Mouse (Mus musculus): ENCODE measurements around the gene Pglyrp1. TPM values are rescaled to one million over a fixed set of nuclear protein-coding genes. Genes with fewer than 3 reads are reported as not detected.

The Pglyrp1 gene
- polyA plus RNA-seq, 2 experiments from 2014 or later, result 275 to 290 TPM

DNA sequence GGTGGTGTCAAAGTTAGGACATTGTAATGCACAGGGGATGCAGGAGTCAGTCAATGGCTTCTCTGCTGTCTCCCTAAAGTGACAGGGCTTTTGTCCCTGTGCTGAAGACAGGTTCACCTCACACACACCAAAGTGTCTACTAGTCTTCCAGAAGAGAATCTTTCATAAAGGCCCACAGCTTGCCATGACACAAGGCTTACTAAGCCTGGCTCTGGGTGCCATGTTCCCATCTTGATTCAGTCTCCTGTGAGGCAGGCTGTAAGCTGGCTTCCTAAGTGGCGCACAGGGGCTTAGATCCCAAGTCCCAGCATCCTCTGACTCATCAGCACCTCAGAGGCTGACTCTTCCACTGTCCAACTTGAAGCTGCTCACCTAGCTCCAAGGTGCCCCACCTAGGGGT lies 15.8 kb downstream of the Pglyrp1 start:
- ATAC-seq, result no peak

DNA sequence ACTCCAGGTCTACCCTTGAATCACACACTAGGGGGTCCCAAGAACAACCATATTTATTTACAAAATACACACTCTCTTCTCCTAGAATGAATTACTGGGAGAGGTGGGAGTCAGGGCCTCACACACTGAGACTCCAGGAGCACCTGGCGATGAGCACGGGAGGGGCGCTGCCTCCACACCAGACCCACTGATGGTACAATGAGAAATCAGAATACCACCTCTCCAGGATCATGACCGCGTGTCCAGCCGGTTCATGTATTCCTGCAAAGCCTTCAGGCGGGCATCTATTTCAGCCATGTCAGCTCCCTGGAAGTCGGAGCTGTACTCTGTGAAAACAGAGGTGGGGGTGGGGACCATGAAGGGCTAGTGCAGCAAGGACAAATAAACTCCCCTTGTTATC lies 19.7 kb downstream of the Pglyrp1 start:
- ATAC-seq, result no peak

DNA sequence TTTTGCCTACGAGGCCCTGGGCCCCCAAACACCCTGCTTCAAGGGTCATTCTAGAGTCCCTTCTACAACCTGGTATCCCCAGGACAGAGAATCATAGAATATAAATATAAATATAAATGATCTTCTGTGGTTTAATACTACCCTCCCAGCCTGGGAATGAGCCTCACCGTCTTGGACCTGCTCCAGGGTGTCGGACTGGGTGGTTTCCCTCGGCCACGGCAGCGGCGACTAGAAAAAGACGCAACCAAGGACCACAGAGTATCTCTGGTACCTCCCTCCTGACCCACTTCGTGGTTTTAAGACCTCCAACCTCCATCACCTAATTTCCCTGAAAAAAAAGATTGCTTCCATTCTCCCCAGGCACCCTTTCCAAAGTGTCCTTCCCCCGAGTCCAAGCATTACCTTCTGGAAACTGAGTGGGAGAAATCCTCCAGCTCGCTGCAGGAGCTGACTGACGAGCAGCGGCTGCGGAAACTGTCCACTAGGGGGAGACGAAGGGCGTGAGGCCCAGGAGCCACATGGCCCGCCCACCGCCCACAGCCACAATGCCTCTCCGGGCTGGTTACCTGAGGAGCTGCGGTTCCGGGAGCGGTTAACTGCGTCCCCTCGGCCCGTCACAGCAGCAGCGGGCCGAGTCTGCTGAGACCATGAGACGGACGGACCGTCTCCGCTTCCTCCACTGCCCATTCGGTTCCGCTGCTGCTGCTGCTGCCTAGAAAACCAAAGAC lies 20.9 kb downstream of the Pglyrp1 start:
- peak; percentile 90 for ATAC-seq

DNA sequence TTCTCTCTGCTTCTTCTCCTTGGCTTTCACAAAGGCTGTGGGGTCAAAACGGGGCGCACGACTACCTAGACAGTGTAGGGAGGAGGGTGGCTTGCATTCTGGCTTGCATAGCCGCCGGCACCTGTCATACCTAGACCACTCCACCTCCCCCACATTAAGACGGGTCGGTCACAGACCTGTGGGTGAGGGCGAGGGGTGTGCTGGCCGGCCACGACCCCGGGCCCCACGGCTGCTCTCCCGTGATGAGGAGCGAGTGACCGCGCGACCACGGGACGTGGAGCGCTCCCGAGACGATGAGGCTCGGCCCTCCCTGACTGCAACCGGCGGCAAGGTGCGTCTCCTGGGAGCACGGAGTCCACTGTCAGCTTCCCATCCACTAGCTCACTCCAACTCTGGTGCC lies 21.9 kb downstream of the Pglyrp1 start:
- no peak for ATAC-seq

DNA sequence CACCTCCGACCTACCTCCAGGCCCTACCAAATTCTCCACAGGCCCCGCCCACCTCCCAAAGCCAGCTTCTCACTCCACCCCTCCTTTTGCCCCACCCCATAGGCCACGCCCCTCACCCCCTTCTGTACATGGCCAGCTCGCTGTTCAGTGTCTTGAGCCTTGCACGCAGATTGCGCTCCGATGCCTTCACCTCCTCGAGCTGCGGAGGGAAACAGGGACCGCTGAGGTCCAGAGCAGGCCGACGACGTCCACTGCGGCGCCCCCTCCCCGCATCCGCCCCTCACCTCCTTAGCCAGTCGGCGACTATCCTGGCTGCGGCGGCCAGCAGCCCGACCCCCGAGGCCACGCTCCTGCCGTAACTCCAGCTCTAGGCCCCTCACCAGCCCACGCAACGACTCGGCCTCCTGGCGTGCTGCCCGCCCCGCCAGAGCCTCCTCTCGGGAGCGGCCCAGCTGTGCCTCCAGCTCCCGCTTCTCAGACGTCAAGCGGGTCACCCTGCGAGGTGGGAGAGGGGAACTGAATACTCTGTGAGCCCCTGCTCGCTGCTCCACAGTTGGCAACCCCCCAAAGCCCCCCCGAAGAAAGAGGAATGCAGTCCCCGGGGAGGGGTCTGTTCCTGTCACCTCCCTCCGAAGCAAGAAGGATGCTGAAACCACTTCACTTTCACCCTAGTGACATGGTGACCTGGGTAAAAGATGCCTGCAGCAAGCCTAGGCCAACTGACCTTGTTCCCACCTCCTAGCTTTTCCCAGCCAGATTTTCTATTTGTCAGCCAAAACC lies 22.7 kb downstream of the Pglyrp1 start:
- ATAC-seq, result no peak

DNA sequence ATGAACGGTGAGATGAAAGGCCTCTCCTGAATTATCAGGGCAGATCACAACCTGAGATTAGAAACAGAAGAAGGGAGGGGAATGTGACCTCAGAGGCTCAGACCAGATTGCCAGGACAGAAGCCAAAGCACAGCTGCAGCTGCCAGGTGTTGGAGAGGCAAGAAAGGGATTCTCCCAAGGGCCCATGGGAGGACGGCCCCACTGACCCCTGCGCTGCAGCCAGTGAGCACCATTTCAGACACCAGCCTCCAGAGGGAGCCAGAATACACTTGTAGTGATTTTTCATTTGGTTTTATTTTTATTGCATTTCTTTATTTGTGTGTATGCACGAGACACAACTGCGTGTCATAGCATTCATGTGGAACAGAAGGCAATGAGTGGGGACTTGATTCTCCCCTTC lies 25.4 kb downstream of the Pglyrp1 start:
- ATAC-seq, result no peak

DNA sequence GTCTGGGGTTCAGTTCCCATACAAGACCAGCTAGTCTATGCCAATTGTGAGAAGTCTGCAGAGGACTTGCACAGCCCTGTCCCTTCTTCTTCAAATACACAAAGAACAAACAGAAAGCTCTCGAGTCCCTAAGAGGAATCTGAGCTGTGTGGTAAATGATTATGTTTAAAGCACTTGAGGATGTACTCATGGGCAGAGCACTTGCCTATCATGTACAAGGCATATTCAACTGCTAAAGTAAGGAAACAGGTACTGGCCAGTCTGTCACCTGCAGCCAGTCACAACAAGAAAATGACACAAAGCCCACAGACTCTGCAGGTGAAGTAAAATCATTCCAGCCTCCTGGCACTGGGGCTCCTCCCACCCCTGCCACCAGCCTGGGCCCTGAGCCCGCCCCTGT lies 29.4 kb downstream of the Pglyrp1 start:
- no peak for ATAC-seq

DNA sequence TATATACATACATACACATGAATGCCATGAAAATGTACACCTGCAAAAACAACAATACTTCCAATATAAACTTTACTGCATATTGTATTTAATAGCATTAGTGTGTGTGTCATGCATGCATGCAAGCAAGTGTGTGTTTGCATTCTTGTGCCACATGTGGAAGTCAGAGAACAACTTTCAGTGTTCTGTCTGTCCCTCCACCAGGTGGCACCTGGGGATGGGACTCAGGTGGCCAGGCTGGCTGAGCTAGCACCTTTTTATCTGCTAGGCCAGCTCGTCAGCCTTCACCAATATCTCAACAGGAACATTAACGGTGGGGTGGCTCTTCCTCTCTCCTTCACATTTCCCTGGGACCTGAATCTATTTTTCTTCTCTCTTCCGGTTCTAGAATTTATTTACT lies 31.4 kb downstream of the Pglyrp1 start:
- no peak for ATAC-seq

DNA sequence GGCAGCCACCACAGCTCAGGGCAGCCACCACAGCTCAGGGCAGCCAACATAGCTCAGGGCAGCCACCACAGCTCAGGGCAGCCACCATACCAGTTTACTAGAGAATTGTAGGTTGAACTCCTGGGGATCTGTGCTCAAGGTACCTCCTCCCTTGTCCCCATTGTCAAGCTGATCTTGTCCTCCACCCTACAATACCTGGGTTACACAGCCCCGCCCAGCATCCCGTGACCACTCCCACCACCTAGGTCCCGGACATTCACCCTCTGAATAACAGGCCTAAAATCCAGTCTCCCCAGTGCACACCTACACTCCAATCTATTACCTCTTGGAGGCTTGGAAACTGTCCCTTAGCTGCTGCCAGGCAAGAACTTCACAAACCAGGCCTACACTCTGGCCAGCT lies 33.8 kb downstream of the Pglyrp1 start:
- ATAC-seq, result no peak

DNA sequence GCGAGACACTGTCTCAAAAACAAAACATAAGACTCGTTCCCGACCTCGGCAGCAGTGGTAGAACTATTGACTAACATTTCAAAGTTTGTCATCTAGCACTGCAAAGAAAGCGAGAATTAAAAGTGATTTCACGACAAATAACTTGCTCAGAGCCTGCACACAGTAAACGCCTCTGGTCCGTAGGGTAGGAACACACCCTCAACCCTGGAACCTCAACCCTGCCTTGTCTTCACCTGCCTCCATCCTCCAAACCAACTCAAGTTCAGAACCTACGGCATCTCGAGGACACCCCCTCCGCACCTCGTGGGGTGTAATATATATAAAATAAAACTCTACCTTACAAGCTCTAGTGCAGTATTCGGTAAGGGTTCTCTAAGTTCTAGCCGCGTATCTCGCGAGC lies 38.7 kb downstream of the Pglyrp1 start:
- no peak for ATAC-seq

DNA sequence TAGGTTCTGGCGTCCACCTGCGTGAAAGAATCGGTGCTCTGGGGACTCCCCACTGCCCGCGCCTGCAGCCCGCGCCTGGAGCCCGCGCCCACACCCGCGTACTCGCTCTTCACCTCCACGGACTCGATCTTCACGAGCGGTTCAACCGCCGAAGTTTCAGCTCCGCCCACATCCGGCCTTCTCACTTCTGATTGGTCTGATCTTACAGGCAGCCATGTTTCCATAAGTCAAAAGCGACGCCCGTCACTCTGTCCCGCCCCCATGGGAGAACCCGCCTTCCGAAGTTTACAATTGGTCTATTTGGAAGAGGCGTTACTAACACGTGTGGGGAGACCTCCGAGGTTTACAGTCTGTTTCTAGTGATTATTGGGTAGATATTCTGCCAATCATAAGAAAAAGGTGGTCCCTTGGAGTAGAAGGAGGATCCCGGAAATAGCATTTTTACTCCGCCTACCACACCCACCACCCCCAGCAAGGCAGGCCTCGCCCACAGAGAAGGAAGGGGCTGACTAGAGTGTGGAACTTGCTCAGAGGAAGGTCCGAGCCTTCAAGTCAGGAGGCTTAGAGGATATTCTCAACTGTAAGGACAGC lies 39.2 kb downstream of the Pglyrp1 start, which contains the start of gene Ccdc61:
Gene Ccdc61, minus strand, starts transcription at position 175 of the 591 bp plus-strand sequence.
- peak; percentile 97 for ATAC-seq

DNA sequence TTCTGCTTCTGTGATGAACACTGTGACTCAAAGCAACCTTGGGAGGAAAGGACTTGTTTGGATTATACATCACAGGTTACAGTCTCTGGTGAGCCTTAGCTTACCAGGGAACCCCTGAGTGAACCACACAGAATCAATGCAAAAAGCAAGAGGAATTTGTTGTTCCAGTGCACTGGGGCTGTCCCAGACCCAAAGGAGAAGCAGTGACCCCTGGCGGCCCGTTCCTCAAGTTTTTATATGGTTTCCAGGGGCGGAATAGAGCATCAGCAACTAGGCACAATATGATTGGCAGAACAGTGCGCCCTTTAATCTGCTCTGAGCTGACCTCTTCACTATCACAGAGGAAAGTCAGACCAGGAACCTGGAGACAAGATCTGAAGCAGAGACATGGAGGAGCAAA lies 45.1 kb downstream of the Pglyrp1 start:
- no peak for ATAC-seq

DNA sequence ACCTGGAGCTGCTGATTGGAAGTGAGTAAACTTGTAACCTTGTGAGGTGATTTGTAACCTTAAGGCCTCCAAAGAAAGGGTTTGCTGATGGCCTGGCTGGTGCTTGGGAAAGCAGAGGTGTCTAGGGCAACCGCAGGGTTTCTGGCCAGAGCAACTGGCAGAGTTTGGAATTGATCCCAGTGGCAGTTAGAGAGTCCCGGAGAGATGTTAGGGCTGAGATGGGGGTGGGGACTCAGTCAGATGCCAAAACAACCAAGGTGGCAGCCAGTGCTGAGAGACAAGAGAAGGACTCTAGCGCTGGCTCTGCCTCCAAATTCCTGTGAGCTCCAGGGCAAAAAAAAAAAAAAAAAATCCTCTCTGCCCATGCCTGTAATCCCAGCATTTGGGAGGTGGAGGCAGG lies 46.8 kb downstream of the Pglyrp1 start:
- ATAC-seq, result no peak

DNA sequence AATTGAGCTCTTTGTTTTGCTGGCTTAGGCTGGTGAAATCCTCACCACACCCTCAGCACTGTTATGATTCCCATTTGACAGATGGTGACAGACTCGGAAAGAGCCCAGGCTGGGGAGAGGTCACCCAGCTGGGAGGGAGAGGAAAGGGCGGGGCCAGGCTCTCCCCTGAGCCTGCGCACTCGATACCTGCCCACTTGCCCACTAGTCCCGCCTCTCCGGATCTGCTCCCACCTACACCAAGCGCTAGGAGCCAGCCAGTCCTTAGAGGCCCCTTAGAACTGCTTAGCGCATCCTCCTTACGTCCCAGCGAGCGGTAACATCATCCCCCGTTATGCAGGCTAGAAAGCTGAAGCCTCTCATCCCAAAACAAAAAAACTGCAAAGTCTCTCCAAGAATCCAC lies 49.9 kb downstream of the Pglyrp1 start:
- no peak for ATAC-seq

DNA sequence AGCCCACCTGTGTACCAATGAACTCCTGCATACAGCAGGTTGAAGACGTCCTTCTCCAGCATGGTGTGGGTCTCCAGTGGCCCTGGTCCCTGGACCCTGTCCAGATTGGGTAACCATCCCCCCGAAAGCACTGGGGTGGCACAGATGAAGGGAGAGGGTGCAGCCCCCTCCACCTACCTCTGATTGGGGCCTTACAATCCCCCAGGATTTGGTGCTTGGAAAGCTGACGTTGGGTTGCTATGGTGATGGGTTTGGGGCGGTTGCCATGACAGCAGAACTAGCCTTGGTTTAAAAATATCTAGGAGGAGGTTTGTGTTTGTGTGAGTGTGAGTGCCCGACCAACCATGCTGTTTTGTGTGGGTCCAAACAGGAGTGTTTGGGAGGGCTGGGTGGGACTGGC lies 51.7 kb downstream of the Pglyrp1 start:
- ATAC-seq, result no peak

DNA sequence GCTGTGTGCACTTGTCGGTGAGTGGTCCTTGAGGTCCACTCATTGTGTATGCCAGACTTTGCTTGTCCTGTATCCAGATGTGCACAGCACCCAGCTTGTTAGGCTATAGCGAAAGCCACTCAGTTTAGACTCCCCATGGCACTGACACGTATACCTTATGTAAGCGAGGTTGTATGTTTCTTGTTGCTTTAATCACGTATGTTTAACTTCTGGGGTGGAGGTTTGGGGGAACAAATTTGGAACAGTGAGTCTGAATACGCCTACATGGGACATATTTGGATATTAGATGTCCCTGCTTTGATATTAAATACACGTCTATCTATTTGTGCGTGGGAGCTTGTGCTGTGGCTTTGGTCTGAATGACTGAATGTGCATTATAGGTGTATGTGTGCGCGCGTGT lies 52.1 kb downstream of the Pglyrp1 start:
- no peak for ATAC-seq

DNA sequence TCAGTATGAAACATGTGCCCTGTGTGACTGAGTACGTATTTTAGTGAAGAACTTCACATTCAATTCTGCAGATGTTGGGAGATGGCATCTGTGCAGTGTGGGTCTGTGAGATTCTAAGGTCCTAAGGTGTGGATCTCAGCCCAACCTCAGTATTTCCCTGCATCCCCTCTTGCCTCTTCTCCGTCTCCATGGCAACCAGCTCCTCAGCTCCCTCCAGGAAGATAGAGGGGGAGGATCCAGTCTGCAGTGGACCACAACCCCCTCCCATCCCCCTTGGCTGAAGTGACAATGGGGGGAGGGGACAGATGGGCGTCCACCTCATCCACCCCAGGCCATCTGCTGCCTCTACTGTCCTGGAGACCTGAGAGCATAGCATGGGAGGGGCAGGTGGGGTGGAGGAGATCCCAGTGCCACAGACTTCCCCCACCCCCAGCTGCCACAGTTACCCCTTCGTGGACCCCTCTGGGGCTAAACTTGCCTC lies 52.6 kb downstream of the Pglyrp1 start:
- ATAC-seq, result no peak

DNA sequence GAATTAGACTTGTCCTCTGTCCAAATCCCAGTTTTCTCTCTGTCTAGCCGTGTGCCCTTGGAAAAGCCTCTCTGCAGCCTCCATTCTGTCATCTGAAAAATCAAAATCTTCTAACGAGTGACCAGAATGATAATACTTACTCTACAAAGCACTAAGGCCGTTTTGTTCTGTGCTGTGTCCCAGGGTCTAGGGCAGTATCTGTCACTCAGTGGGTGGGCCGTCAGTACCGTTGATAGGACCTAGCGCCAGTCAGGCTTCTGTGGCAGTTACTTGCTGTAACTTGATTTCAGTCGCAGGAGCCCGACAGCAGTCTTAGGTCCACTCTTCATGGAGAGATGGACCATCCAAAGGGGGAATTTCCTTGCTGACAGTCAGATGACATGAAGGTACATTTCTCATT lies 53.2 kb downstream of the Pglyrp1 start:
- no peak for ATAC-seq

DNA sequence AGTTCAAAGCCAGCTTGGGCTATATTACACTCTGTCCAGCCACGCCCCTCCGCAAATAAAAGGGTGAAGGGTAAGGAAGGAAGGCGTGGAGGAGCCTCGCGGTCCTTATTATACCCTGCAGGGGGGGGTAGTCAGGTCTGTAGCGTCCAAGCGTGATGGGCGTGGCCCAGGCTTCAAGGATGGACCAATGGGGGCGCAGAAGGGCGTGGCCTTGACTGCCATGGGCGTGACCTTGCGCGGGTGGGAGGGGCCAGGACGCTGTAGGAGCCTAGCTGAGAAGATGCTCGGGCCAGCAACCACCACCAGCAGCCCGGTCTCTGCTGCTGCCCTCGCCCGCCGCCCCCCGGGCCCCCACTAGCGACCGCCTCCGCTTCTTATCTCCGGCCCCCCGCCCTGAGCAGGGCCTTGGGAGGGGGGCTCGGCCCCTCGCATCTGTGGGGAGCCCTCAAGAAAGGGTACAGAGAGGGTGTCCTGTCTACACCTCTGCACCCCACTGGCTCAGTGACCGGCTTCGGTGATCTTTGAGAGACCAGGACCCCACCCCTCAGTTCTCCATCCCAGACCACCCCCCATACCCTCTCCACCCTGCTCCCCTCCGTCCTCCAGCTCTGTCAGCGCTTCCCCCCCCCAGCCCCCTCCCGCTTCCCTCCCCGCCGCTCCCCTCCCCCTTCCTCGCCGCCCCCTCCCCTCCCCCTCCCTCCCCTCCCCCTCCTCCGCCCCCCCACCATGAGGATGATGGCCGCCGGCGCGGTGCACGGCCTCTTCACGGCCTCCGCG lies 54.2 kb downstream of the Pglyrp1 start, which contains the start of gene Nova2:
Gene Nova2, plus strand, starts transcription at position 727 of the 777 bp plus-strand sequence.
- ATAC-seq, result peak; percentile 36

DNA sequence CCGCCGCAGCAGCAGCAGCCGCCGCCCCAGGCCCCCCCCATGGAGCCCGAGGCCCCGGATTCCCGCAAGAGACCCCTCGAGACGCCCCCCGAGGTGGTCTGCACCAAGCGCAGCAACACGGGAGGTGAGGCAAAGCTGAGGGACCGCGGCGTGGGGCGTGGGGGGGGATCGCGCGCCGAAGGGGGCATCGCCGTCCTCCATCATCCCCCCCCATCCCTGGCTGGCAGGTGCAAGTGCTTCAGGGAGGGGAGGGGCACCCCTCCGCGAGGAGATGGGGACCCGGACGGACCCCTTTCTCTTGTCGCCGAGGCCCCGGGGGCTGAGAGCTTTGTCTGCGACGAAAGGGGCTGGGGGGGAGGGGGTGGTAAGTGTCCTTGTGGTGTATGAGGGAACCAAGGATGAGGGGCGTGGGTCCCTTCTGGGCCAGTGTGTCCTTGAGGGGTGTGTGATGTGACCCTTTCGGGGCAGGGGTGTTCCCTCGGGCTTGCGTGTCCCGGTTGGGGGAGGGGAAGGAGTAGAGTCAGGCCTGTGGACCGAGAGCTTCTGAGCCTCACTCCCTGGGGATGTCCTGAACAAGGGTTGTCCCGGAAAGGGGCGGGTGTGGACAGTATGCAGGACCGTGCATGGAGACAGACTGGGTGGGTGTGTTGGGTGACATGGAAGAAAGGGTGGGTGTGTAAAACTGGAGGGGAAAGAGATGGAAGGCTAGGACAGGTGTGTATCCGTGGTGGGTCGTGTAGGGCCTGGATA lies 55.1 kb downstream of the Pglyrp1 start:
- ATAC-seq, result no peak

DNA sequence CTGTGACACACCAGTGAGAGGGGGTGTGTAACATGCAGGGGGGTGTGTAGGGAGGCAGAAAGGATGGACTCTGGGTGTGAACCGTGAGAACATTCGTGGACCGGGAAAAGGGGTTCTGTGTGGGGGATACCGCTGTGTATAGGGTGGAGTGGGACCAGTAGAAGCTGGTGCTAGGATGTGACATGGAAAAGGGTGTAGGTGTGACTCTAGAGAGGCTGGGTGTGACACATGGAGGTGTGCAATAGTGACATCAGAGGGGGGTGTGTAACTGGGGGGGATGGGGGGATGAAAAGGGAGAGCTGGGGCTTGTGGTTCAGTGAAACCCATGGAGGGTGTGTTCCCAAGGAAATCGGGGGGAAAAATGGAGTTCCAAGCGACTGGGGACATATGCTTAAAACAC lies 55.8 kb downstream of the Pglyrp1 start:
- no peak for ATAC-seq

DNA sequence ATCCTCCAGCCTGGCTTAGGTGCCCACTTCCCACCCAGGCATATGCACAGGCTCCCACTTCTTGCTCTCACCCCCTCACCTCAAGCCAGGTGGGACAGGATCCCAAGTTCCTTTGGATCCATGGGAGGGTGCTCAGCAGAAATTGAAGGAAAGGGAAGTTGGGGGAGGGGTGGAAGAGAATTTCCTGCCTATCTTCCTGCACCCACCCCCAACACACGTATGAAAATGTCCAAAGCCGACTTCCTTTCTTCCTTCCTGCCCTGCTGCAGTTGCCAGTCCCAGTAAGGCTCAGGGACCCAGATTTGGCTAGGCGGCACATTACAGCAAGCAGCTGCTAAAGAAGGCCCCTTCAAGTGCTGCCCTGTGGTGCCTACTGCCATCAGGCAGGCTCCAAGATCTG lies 56.6 kb downstream of the Pglyrp1 start:
- no peak for ATAC-seq

Data from activated CD4-positive, CD25-positive, alpha-beta regulatory T cell, adult 4 months (primary cell).